Mouse (Mus musculus) left cerebral cortex, adult 18-20 months (tissue): ENCODE measurements around the gene Sun2. TPM values are rescaled to one million over a fixed set of nuclear protein-coding genes. Genes with fewer than 3 reads are reported as not detected.

Experiments used
- DNase-seq, 2 experiments: peaks; one replicate each; pipeline ENCODE4 v3.0.0; 2021 to 2022; ENCODE audit warnings: low spot score in 2 of 2, mixed read lengths in 1 of 2
- total RNA-seq, 2 experiments: library from RNA; stranded (reverse); gene quantifications; 2 replicates each; pipeline ENCODE4 v1.2.3; 2021

Gene Sun2
- total RNA-seq, 2 experiments from 2014 or later = 46.7 to 49.4 TPM

- no peak for DNase-seq
These were observed 14.8 kb upstream of the Sun2 start for GRCm38 (mm10) chr15:79757118-79757517.

GRCm38 (mm10) chr15:79755977-79756625 lies 13.8 kb upstream of the Sun2 start:
- no peak for DNase-seq

GRCm38 (mm10) chr15:79755176-79755575 lies 12.8 kb upstream of the Sun2 start:
- no peak for DNase-seq

GRCm38 (mm10) chr15:79753873-79754272 lies 11.5 kb upstream of the Sun2 start:
- DNase-seq = no peak

DNA sequence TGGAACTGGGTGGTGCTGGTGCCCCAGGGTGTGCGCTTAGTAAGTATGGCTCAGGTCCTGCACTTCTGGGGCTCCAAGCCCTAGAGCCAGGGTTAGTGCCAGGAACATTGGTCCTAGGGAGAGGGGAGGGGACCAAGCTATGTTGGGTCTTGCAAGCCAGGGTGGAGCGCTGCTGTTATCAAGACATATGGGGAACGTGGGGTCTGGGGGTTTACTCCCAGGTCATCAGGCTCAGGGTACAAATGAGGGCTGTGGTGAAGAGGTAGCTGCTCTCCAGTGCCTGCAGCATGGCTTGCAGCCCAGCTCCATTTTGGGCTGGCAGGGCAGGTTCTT lies 11.1 kb upstream of the Sun2 start:
- DNase-seq = no peak

DNA sequence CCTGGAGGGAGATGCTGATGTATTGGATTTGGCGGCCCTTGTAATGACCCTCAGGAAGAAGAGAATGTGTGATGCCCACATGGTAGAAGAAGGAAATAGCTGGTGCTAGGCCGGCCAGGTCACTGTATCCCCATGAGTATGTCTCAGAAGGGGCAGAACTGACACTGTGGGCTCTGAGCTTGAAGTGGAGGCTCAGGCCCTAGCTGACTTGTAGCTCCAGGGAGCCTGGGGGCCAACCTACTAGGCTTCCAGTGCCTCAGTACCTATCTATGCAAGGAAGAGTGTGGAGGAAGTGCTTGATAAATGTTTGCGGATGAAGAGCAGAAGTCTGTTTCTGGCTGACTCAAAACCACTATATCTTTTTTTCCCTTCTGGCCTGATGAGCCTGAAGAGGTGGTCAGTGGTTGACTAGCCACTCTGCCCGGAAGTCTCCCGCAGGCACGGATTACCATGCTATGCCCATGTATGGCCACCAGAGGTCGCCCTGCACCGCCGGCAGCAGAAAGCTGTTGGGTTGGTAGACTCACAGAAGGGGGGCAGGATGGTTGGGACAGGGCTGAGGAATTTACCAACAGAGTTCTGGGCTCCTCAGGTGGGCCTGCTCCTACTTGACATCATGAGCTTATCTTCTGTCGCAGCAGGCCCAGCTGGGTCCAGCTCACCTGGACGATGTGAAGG lies 10.5 kb upstream of the Sun2 start:
- peak; percentile 80 to 85 for DNase-seq

DNA sequence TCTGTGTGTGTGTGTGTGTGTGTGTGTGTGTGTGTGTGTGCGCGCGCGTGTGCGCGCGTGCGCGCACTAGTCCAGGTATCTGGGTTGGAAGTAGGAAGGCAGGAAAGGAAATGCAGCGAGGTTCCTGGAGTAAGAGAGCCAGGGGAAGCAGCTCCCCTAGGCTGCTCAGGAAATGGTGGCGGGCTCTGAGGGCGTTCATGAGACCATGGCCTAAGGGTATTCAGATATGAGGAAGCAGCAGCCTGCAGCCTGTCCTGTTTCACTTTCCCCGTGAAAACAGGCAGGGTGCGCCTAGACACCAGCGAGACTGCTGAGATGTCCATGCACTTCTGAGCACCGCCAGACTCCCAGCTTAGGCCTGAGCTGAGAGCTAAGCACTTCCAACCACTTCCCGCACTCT lies 9.4 kb upstream of the Sun2 start:
- DNase-seq = no peak

DNA sequence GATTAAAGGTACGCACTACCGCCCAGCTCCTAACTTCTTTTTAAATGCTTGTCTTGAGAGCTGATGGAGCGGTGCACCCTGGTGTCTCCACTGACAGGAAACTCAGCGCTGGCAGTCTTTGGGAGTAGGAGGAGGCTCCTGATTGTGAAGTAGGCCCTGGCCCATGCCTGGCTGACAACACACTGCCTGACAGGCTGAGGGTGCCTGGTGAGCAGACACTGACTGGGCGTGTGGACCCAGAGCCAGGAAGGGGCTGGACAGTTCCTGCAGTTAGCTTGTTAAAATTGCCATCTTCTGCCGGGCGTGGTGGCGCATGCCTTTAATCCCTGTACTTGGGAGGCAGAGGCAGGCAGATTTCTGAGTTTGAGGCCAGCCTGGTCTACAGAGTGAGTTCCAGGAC lies 7.9 kb upstream of the Sun2 start:
- no peak for DNase-seq

GRCm38 (mm10) chr15:79749162-79749561 lies 6.8 kb upstream of the Sun2 start:
- no peak for DNase-seq

- DNase-seq = no peak
These were observed 5.7 kb upstream of the Sun2 start for GRCm38 (mm10) chr15:79747998-79748397.

- DNase-seq = no peak
These were observed 3.5 kb upstream of the Sun2 start for GRCm38 (mm10) chr15:79745883-79746282.

DNA sequence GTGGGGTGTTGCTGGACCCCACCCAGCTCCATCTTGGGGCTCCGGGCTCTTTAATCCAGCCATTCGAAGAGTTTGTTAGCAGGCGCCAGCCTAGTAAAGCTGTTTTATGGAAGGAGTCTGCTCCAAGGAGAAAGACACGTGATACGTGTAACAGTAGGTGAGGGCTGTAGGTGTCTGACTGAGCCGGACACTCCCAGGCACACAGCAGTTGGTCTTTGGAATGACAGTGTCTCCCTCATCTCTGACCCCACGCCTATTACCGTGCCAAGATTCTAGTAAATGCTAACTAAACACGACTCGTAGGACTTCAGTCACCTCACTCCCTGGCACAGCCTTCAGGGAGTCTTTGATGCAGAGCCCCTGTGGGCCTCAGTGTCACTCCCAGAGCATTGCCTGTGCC lies 3.0 kb upstream of the Sun2 start:
- no peak for DNase-seq

- no peak for DNase-seq
These were observed 2.4 kb upstream of the Sun2 start for GRCm38 (mm10) chr15:79744742-79745141.

DNA sequence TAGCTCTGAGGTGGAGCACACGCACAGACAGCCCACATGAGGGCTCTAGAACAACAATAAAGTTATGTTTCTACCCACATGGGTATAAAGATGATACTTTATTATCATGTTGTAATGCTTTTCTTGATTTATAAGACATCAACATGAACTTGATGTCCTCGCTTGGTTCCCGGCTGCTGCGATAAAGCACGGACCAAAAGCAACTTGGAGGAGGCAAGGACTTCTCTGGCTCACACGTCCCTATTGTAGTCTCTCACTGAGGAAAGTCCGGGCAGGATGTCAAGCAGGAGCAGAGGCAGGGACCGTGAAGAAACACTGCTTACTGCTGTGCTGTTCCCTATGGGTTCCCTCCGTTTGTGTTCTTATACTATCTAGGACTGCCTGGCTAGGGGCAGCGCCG lies 1.7 kb upstream of the Sun2 start:
- DNase-seq = no peak

DNA sequence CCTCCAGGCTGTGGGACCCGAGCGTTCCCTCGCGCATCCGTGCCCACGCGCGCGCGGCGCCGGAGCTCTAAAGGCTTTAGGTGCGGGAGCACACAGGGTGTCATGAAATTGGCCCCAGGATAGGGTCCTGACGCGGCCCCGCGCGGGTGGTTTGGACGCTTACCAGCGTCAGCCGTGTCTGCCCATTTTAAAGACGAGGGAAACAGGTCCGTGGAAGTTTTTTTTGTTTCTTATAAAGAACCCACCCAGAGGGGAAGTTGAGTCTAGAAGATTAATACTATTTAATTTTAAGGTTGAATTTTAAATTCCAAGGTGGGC lies 329 bp upstream of the Sun2 start:
- DNase-seq = no peak

DNA sequence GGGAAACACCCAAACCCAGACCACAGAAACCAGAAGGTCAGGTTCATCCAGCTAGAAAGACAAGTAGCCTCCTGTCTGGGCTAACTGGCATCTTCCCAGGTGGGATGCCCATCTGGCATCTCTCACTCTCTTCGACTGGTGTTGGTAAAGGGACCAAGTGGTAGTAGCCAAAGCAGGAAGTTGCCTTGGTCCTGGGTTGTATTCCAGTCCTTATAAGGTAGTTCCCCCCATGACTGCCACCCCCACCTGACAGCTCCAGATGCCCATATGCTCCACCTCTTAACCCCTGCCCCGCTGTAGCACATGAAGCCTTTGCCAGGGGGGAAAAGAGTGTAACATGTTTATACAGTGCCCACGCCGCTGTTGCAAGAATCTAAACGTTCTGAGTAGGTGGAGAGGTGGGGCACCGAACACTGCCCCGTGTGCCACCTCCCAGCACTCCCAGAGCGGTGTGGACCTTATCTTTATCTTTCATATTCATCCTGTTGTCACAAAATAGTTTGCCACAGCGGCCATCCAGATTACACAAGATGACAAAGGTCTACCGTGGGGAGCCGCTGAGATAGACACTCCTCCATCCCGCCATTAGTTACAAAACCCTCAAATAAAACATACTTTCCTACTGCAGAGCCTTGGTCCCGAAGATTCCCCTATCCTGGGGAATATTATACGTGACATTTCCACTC lies 1.0 kb downstream of the Sun2 start:
- no peak for DNase-seq

DNA sequence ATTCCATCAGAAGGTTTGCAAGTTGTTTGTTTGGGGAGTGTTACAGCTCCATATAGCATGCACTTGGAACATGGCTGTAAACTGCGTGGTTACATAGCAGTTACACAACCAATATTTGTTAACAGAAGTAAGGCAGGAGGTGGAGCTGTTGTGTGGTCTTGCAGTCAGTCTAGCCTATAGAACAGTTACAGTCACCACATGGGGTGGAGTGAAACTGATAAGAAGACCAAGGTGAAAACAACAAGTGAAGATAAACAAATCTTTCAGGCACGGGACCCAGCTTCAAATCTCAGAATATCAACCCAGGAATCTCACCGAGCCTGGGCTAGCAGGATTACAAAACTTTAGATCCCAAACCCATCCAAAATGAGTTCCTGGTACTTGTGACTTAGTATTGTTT lies 1.6 kb downstream of the Sun2 start:
- DNase-seq = no peak

DNA sequence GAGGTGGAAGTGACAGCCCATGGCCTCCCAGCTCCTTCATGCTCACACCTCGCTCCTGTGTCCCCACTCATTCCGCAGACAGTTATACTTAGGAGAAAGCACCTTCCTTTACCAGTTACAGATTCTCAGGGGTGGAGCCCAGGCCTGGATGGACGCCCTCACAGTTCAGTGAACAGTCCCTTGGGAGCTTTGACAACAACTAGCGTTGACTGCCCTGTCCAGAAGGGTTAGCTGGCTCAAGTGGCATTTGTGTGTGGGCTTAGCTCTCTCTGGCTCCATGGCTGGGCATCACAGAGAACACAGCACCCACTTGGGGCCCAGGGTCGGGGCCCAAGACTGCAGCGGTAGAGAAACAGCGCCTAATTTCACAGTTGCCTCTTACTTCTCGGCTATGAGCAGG lies 8.0 kb downstream of the Sun2 start:
- no peak for DNase-seq

DNA sequence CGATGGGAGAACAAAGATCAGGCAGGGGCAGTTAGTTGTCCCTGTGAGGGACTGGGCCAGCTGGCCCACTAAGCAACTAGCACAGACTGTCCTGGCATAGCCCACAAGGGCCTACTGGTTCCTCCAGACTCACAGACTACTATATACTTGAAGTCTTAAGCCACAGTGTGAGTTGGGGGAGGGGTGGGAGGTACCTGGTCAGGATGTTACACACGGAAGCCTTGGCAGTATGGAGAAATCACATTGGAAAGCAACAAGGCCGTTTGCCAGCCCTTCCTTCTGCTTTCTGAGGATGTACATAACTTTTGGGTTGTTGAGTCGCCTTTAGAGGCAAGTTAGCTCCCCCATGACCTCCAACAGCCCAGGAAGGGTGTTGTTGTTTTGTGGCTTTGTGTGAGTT lies 8.7 kb downstream of the Sun2 start:
- DNase-seq = no peak

GRCm38 (mm10) chr15:79733192-79733591 lies 9.1 kb downstream of the Sun2 start:
- no peak for DNase-seq

DNA sequence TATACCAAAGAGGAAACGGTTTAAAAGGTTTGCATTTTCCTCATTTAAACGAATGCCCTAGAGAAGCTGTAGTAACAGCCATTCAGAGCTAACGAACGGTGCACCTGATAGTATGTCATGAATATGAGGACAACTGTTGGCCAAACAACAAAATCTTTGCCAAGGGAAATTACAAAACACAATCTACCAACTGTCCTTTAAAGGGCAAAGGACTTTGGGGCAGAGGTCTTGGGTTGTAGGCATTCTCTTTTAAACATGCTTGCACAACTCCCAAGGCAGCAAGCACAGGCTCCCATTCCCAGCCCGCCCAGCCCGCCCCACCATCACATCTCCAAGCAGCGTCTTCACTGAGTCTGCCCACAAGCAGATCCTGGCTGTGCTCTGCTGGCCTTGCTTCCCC lies 10.8 kb downstream of the Sun2 start:
- DNase-seq = no peak

- DNase-seq = no peak
These were observed 13.5 kb downstream of the Sun2 start for GRCm38 (mm10) chr15:79728731-79729388.
